Comparison of ENCODE assay signal across 28 mouse cellular contexts in genomic region chr6:7564537-7564936, GRCm38 (mm10). TPM values are rescaled to one million over a fixed set of nuclear protein-coding genes. Genes with fewer than 3 reads are reported as not detected.
DNase-seq lines count a peak whose midpoint lies in the region; ATAC-seq and TF ChIP-seq lines count a peak whose summit lies in the region.
"Had no signal": no experiment of that assay in that cellular context is flagged by ENCODE, and none has a peak within 500 bp of the region (broad histone marks: within the 10 kb centered on the region; RNA-seq: fewer than 3 reads in every experiment).

No protein-coding gene starts in this region.

- no peaks in the 10 kb centered on the region for H3K9me3 ChIP-seq in hindbrain, embryonic 16.5 days (ENCODE audit: control insufficient read depth, low read length)
- H3K9me3 ChIP-seq in hindbrain, embryonic 10.5 days, result no peaks in the 10 kb centered on the region
- H3K9me3 ChIP-seq in CH12.LX (replicated peaks; ENCODE audit: low read length), result no peaks in the 10 kb centered on the region
- H3K9me3 ChIP-seq in neural tube, embryonic 14.5 days (ENCODE audit: control insufficient read depth, low read length), result no peaks in the 10 kb centered on the region
- H3K9me3 ChIP-seq in embryonic facial prominence, embryonic 10.5 days, result no peaks in the 10 kb centered on the region
- H3K9me3 ChIP-seq: embryonic facial prominence, embryonic 12.5 days; forebrain, embryonic 10.5 days; forebrain, embryonic 12.5 days; G1E had no signal

- no peak overlapping the region for H3K27ac ChIP-seq in hindbrain, embryonic 16.5 days (ENCODE audit: low read depth, low read length)
- no peak overlapping the region for H3K27ac ChIP-seq in hindbrain, embryonic 10.5 days
- H3K27ac ChIP-seq in CH12.LX (ENCODE audit: insufficient read depth, low read depth), result no peak overlapping the region
- no peak overlapping the region for H3K27ac ChIP-seq in neural tube, embryonic 14.5 days (ENCODE audit: low read depth, low read length)
- H3K27ac ChIP-seq in embryonic facial prominence, embryonic 10.5 days (replicated peaks), result no peak overlapping the region
- H3K27ac ChIP-seq: embryonic facial prominence, embryonic 12.5 days; forebrain, embryonic 10.5 days; forebrain, embryonic 12.5 days had no signal

- ATAC-seq in hindbrain, embryonic 16.5 days, result 0 out of 2 replicates have a peak, but pooled peaks have one; percentile 63
- ATAC-seq in neural tube, embryonic 14.5 days (ENCODE audit: low read depth), result peak; percentile 73
- ATAC-seq: activated CD4-positive, CD25-positive, alpha-beta regulatory T cell, adult 4 months; forebrain, embryonic 14.5 days; forebrain, embryonic 16.5 days; Patski had no signal

- H3K9ac ChIP-seq in hindbrain, embryonic 16.5 days (ENCODE audit: low read depth, low read length), result no peak overlapping the region
- no peak overlapping the region for H3K9ac ChIP-seq in CH12.LX (ENCODE audit: insufficient read depth, low read depth)
- H3K9ac ChIP-seq in neural tube, embryonic 14.5 days (replicated peaks; ENCODE audit: low read depth, low read length), result no peak overlapping the region
- H3K9ac ChIP-seq: embryonic facial prominence, embryonic 12.5 days; forebrain, embryonic 12.5 days had no signal

- TF ChIP-seq CTCF in CH12.LX (conservative IDR thresholded peaks at IDR 0.05 in 1 of 2, IDR thresholded peaks at IDR 0.05 in 1 of 2; ENCODE audit: low read depth in 2 of 2, low read length in 2 of 2), result no peak

- TF ChIP-seq POLR2A in CH12.LX (IDR thresholded peaks at IDR 0.05; ENCODE audit: low read depth, low read length), result no peak
- TF ChIP-seq POLR2A in myocyte (IDR thresholded peaks at IDR 0.05; ENCODE audit: insufficient read length, low read depth), result no peak

- H3K79me2 ChIP-seq in CH12.LX (replicated peaks; ENCODE audit: control insufficient read depth, extremely low read depth, insufficient read depth, poor library complexity, severe bottlenecking) (no peaks in the 10 kb centered on the region), myocyte (ENCODE audit: control insufficient read depth, insufficient read depth) (no peaks in the 10 kb centered on the region)

- TF ChIP-seq EP300 in CH12.LX (IDR thresholded peaks at IDR 0.05; ENCODE audit: low read length), result no peak

- dilution Hi-C loops in CH12.LX (cut with MboI; ENCODE audit: extremely low pct_ligation_motif_present, extremely low pct_unique_long_range_greater_than_20kb, low sequenced_read_pairs), result no loop called here

- H3ac ChIP-seq in myocyte (ENCODE audit: control insufficient read depth, insufficient read length), result no peak overlapping the region

- no peak for DNase-seq in hindbrain, embryonic 10.5 days (ENCODE audit: low spot score)
- no peak for DNase-seq in CH12.LX (ENCODE audit: extremely low read depth)
- DNase-seq in adrenal gland, postnatal 10 days, result no peak
- DNase-seq in right cerebral cortex, adult 18-20 months, result no peak
- DNase-seq in embryonic facial prominence, embryonic 10.5 days (ENCODE audit: low spot score), result no peak
- DNase-seq: adrenal gland, adult 8-10 months; adrenal gland, postnatal 25 days; cerebellum, adult 11 months; cerebellum, adult 18-20 months; cerebellum, adult 8-10 months; cerebellum, adult 9-11 months; cerebellum, postnatal 14 days; cerebellum, postnatal 36 days; embryo, embryonic 11 days had no signal

- no peaks in the 10 kb centered on the region for H3K36me3 ChIP-seq in hindbrain, embryonic 16.5 days (ENCODE audit: control insufficient read depth, insufficient read depth, low read length)
- H3K36me3 ChIP-seq in hindbrain, embryonic 10.5 days, result no peaks in the 10 kb centered on the region
- H3K36me3 ChIP-seq in CH12.LX (replicated peaks in 1 of 2; ENCODE audit: control insufficient read depth in 1 of 2, insufficient read depth in 1 of 2, low read length in 1 of 2) (no peaks in the 10 kb centered on the region), myocyte (ENCODE audit: control insufficient read depth, insufficient read depth) (no peaks in the 10 kb centered on the region)
- H3K36me3 ChIP-seq in neural tube, embryonic 14.5 days (ENCODE audit: control insufficient read depth, insufficient read depth, low read length), result no peaks in the 10 kb centered on the region
- no peaks in the 10 kb centered on the region for H3K36me3 ChIP-seq in embryonic facial prominence, embryonic 10.5 days (replicated peaks)
- H3K36me3 ChIP-seq: embryonic facial prominence, embryonic 12.5 days; forebrain, embryonic 10.5 days; forebrain, embryonic 12.5 days; G1E had no signal

- H3K4me3 ChIP-seq in hindbrain, embryonic 16.5 days (ENCODE audit: low read length), result no peak overlapping the region
- H3K4me3 ChIP-seq in hindbrain, embryonic 10.5 days, result no peak overlapping the region
- H3K4me3 ChIP-seq in CH12.LX (replicated peaks in 1 of 3; ENCODE audit: low read depth in 2 of 3, low read length in 2 of 3, poor library complexity in 1 of 3) (no peak overlapping the region), myocyte (no peak overlapping the region)
- H3K4me3 ChIP-seq in neural tube, embryonic 14.5 days (ENCODE audit: low read depth, low read length), result no peak overlapping the region
- no peak overlapping the region for H3K4me3 ChIP-seq in embryonic facial prominence, embryonic 10.5 days
- H3K4me3 ChIP-seq: embryonic facial prominence, embryonic 12.5 days; forebrain, embryonic 10.5 days; forebrain, embryonic 12.5 days had no signal

- WGBS in hindbrain, embryonic 16.5 days, result 76% methylated on average over 3 of the region's 3 CpGs
- WGBS in hindbrain, embryonic 10.5 days, result 91% methylated on average over 3 of the region's 3 CpGs
- WGBS in neural tube, embryonic 14.5 days, result 71% methylated on average over 3 of the region's 3 CpGs
- 87% methylated on average over 3 of the region's 3 CpGs for WGBS in embryonic facial prominence, embryonic 10.5 days

- no peaks in the 10 kb centered on the region for H3K27me3 ChIP-seq in hindbrain, embryonic 16.5 days (replicated peaks; ENCODE audit: control insufficient read depth, insufficient read depth, low read length)
- no peaks in the 10 kb centered on the region for H3K27me3 ChIP-seq in hindbrain, embryonic 10.5 days (ENCODE audit: insufficient read depth, poor library complexity, severe bottlenecking)
- H3K27me3 ChIP-seq in CH12.LX (replicated peaks) (no peaks in the 10 kb centered on the region), myocyte (ENCODE audit: control insufficient read depth, insufficient read depth, insufficient read length) (no peaks in the 10 kb centered on the region)
- no peaks in the 10 kb centered on the region for H3K27me3 ChIP-seq in neural tube, embryonic 14.5 days (ENCODE audit: control insufficient read depth, insufficient read depth, low read length)
- no peaks in the 10 kb centered on the region for H3K27me3 ChIP-seq in embryonic facial prominence, embryonic 10.5 days (replicated peaks; ENCODE audit: low read depth, poor library complexity, severe bottlenecking)
- H3K27me3 ChIP-seq: embryonic facial prominence, embryonic 12.5 days; forebrain, embryonic 12.5 days; Patski had no signal

- in situ Hi-C loops in CH12.LX (cut with MboI; ENCODE audit: low pct_ligation_motif_present, low pct_unique_long_range_greater_than_20kb, low sequenced_read_pairs), result no loop called here

- no peak overlapping the region for H3K4me2 ChIP-seq in hindbrain, embryonic 16.5 days (ENCODE audit: low read length)
- peak overlapping the region; percentile 36; the same call in 1 of the 2 replicates for H3K4me2 ChIP-seq in CH12.LX (ENCODE audit: insufficient read depth, low read depth, poor library complexity, severe bottlenecking)
- peak overlapping the region; percentile 48 for H3K4me2 ChIP-seq in myocyte (ENCODE audit: low read depth)
- H3K4me2 ChIP-seq in neural tube, embryonic 14.5 days (ENCODE audit: low read depth, low read length), result no peak overlapping the region
- H3K4me2 ChIP-seq: embryonic facial prominence, embryonic 12.5 days; forebrain, embryonic 12.5 days had no signal

- TF ChIP-seq RAD21 in CH12.LX (IDR thresholded peaks at IDR 0.05; ENCODE audit: low read depth, low read length), result no peak

- no peaks in the 10 kb centered on the region for H3K4me1 ChIP-seq in hindbrain, embryonic 16.5 days (ENCODE audit: control insufficient read depth, insufficient read depth, low read depth, low read length)
- H3K4me1 ChIP-seq in hindbrain, embryonic 10.5 days (replicated peaks), result no peaks in the 10 kb centered on the region
- 0 out of 4 replicates have a peak, but pooled peaks cover 0 to 2% of the 10 kb centered on the region in 2 experiments for H3K4me1 ChIP-seq in CH12.LX (ENCODE audit: control insufficient read depth in 1 of 2, insufficient read depth in 2 of 2)
- H3K4me1 ChIP-seq in neural tube, embryonic 14.5 days (ENCODE audit: control insufficient read depth, insufficient read depth, low read length), result no peaks in the 10 kb centered on the region
- peaks cover 3% of the 10 kb centered on the region; the same call in 1 of the 2 replicates for H3K4me1 ChIP-seq in embryonic facial prominence, embryonic 10.5 days
- H3K4me1 ChIP-seq: embryonic facial prominence, embryonic 12.5 days; forebrain, embryonic 10.5 days; forebrain, embryonic 12.5 days had no signal

TF ChIP-seq in CH12.LX, 34 proteins besides CTCF, POLR2A, EP300 and RAD21 (continues in another document):
- no peak for TF ChIP-seq USF1 (IDR thresholded peaks at IDR 0.05; ENCODE audit: low read depth, low read length)
- TF ChIP-seq ZC3H11A (IDR thresholded peaks at IDR 0.05; ENCODE audit: low read depth, low read length), result no peak
- no peak for TF ChIP-seq TBP (conservative IDR thresholded peaks at IDR 0.05; ENCODE audit: low read depth, low read length)
- TF ChIP-seq MAFK (IDR thresholded peaks at IDR 0.05; ENCODE audit: insufficient replicate concordance, low read length), result no peak
- no peak for TF ChIP-seq TCF12 (IDR thresholded peaks at IDR 0.05; ENCODE audit: low read depth, low read length)

TF ChIP-seq in myocyte, 11 proteins besides CTCF, POLR2A, EP300 and RAD21:
- TF ChIP-seq POLR2AphosphoS2 (IDR thresholded peaks at IDR 0.05; ENCODE audit: insufficient read length, low read depth) (no peak), CEBPB (IDR thresholded peaks at IDR 0.05; ENCODE audit: insufficient read depth, poor library complexity, severe bottlenecking) (no peak), E2F4 (IDR thresholded peaks at IDR 0.05; ENCODE audit: insufficient read depth) (no peak), SRF (IDR thresholded peaks at IDR 0.05; ENCODE audit: control insufficient read depth, insufficient read length, low read depth) (no peak), TCF12 (IDR thresholded peaks at IDR 0.05; ENCODE audit: insufficient read depth, poor library complexity, severe bottlenecking) (no peak)

RNA-seq across cellular contexts. Expression of gene Tac1, which starts 9.9 kb away (rescaled TPM):
- 155 and 170 TPM in 2 replicates for polyA plus RNA-seq in hindbrain, embryonic 16.5 days (2015; fragmentation: Nextera tagmentation; extraction: Ambion mirVana)
- 3.2 and 3.3 TPM in 2 replicates for polyA plus RNA-seq in hindbrain, embryonic 10.5 days (2016; fragmentation: Nextera tagmentation; extraction: Ambion mirVana)
- not detected in 2 replicates for total RNA-seq in CH12.LX (2012; rRNA removed)
- total RNA-seq in CH12.LX (2014; rRNA removed), result not detected in 2 replicates
- not detected in 2 replicates for polyA plus RNA-seq in CH12.LX (2012; ENCODE audit: insufficient read length, low read depth)
- 0.05 TPM for polyA plus RNA-seq in myocyte (2012; fragmentation: generic; extraction: Trizol)
- polyA plus RNA-seq in neural tube, embryonic 14.5 days (2014; fragmentation: Nextera tagmentation; extraction: Ambion mirVana), result 242 and 302 TPM in 2 replicates
- under 1 TPM in 1 of 2 experiments, not detected in 1; 0.78 TPM for total RNA-seq in adrenal gland, postnatal 10 days (2021)
- 1.9 and 2.0 TPM in 2 replicates for polyA plus RNA-seq in embryonic facial prominence, embryonic 10.5 days (2016; fragmentation: Nextera tagmentation; extraction: Ambion mirVana)
- total RNA-seq: adrenal gland, adult 18-20 months; adrenal gland, adult 8-10 months; adrenal gland, postnatal 25 days; common myeloid progenitor, adult 5-6 weeks; G1E had no signal
- polyA plus RNA-seq: activated CD4-positive, CD25-positive, alpha-beta regulatory T cell, adult 4 months; C2C12; G1E; Patski had no signal

Comparison
In these comparisons a context has a peak if more than half of its experiments do, and no peak if none do; other contexts are left out.
1. RNA of gene Tac1, which starts 9.9 kb away (polyA plus RNA-seq): 242 to 302 TPM in neural tube, embryonic 14.5 days and 155 to 170 TPM in hindbrain, embryonic 16.5 days; 3.2 to 3.3 TPM in hindbrain, embryonic 10.5 days, 1.9 to 2.0 TPM in embryonic facial prominence, embryonic 10.5 days, 0.05 TPM in myocyte (single experiment) and not detected in CH12.LX; every median in the first group is over 10 times any median in the second.
2. H3K4me2 ChIP-seq: peak in CH12.LX (single experiment) and myocyte (single experiment); none in hindbrain, embryonic 16.5 days (single experiment) and neural tube, embryonic 14.5 days (single experiment).